Comparison of ENCODE assay signal across 9 mouse cellular contexts in the genomic region with DNA sequence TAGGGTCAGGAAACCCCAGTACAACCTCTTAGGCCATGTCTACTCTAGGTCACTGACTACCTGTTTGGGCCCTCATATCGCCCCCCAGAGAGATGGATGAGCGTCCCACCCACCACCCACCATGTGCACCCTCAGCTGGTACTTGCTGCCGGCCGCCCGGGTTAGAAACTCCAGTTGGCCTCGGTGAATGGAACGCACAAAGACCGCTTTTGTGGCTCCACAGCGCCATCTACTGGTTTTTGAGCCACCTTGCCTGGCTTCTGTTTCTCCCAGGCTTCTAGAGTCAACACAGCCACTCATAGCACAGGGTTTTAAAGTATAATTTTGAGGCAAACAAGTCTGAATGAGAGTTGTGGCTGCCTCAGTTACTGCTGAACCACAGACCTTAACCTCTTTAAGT. TPM values are rescaled to one million over a fixed set of nuclear protein-coding genes. Genes with fewer than 3 reads are reported as not detected.
DNase-seq lines count a peak whose midpoint lies in the region; ATAC-seq lines count a peak whose summit lies in the region.
"Had no signal": no experiment of that assay in that cellular context is flagged by ENCODE, and none has a peak within 500 bp of the region (broad histone marks: within the 10 kb centered on the region; RNA-seq: fewer than 3 reads in every experiment).

No protein-coding gene starts in this region.

- peak; percentile 74 for DNase-seq in A20 (ENCODE audit: low read depth, low spot score)
- peak; percentile 57 for DNase-seq in Muller cell, postnatal 12 days (ENCODE audit: inconsistent ontology term)
- peak; percentile 29 for DNase-seq in cerebellum, adult 9-11 months
- peak; percentile 46 for DNase-seq in gastrocnemius, postnatal 25 days
- DNase-seq in large intestine, adult 2 months (ENCODE audit: low read depth, low spot score) = peak; percentile 77
- peak; percentile 63 to 76 for DNase-seq in right cerebral cortex, adult 2 months (ENCODE audit: low spot score in 2 of 2)
- peak; percentile 34 for DNase-seq in urinary bladder, postnatal 10 days (ENCODE audit: low spot score)

- no peak overlapping the region for H3K9ac ChIP-seq in lung, embryonic 15.5 days
- H3K9ac ChIP-seq: heart, embryonic 13.5 days had no signal

- no peaks in the 10 kb centered on the region for H3K36me3 ChIP-seq in lung, embryonic 15.5 days
- H3K36me3 ChIP-seq: heart, embryonic 13.5 days had no signal

- no peak overlapping the region for H3K4me2 ChIP-seq in lung, embryonic 15.5 days
- H3K4me2 ChIP-seq: heart, embryonic 13.5 days had no signal

- no peak overlapping the region for H3K4me3 ChIP-seq in lung, embryonic 15.5 days
- H3K4me3 ChIP-seq: heart, embryonic 13.5 days had no signal

- no peaks in the 10 kb centered on the region for H3K9me3 ChIP-seq in lung, embryonic 15.5 days

- H3K4me1 ChIP-seq in lung, embryonic 15.5 days = peaks cover 19% of the 10 kb centered on the region; the same call in 1 of the 2 replicates

- under 1% methylated on average over 9 of the region's 9 CpGs for WGBS in large intestine, adult 2 months
- WGBS in lung, embryonic 15.5 days = 2% methylated on average over 9 of the region's 9 CpGs

- no peaks in the 10 kb centered on the region for H3K27me3 ChIP-seq in lung, embryonic 15.5 days
- H3K27me3 ChIP-seq: heart, embryonic 13.5 days had no signal

- peak; percentile 12; the same call in 1 of the 2 replicates for ATAC-seq in lung, embryonic 15.5 days (ENCODE audit: borderline replicate concordance, extremely low read depth, low FRiP score, low TSS enrichment)

- H3K27ac ChIP-seq in lung, embryonic 15.5 days = no peak overlapping the region
- H3K27ac ChIP-seq: heart, embryonic 13.5 days had no signal

RNA-seq across cellular contexts. Expression of a gene that starts 13.9 kb away (rescaled TPM):
- total RNA-seq in gastrocnemius, postnatal 25 days (2021) = 1 to 10 TPM; 3.5 to 5.8 TPM
- not detected in 2 replicates for polyA plus RNA-seq in large intestine, adult 2 months (2012; rRNA removed)
- polyA plus RNA-seq in lung, embryonic 15.5 days (2015; fragmentation: Nextera tagmentation; extraction: Ambion mirVana) = 1.3 TPM in 1 of 2 replicates, not detected in the other
- polyA plus RNA-seq: heart, embryonic 13.5 days had no signal
